Mouse (Mus musculus) forebrain, embryonic 14.5 days (tissue): ENCODE measurements around the gene Ptprh. TPM values are rescaled to one million over a fixed set of nuclear protein-coding genes. Genes with fewer than 3 reads are reported as not detected.

ENCODE experiments used
- ATAC-seq: fragments of 200-750 bp; cut with Nextera tagmentation; 2 replicates; pipeline ENCODE4 v1.8.0; 2017; ENCODE audit warnings: mild to moderate bottlenecking, moderate library complexity
- DNase-seq: peaks from one replicate; pipeline ENCODE4 v3.0.0-alpha.2; 2015; ENCODE audit warnings: low spot score
- H3K27ac ChIP-seq: fragments of 300-500 bp; sonication (generic); 2 replicates; pipeline ENCODE4 v1.5.1; 2014; ENCODE audit warnings: low read depth, mild to moderate bottlenecking, control low read depth, low read length, moderate library complexity
- H3K27me3 ChIP-seq: fragments of 300-500 bp; sonication (generic); replicated peaks from 2 replicates; pipeline ENCODE4 v1.6.1; 2014; ENCODE audit warnings: low read length, control low read depth, mixed read lengths; ENCODE audit not compliant: control insufficient read depth, insufficient read depth
- H3K36me3 ChIP-seq: fragments of 300-500 bp; sonication (generic); 2 replicates; pipeline ENCODE4 v1.6.1; 2014; ENCODE audit warnings: low read length, control low read depth; ENCODE audit not compliant: control insufficient read depth, insufficient read depth
- H3K4me1 ChIP-seq: fragments of 300-500 bp; sonication (generic); 2 replicates; pipeline ENCODE4 v1.6.1; 2014; ENCODE audit warnings: antibody characterized with exemption, low read length, control low read depth; ENCODE audit not compliant: control insufficient read depth, insufficient read depth
- H3K4me2 ChIP-seq: fragments of 300-500 bp; sonication (generic); 2 replicates; pipeline ENCODE4 v1.6.1; 2014; ENCODE audit warnings: mild to moderate bottlenecking, control low read depth, low read length
- H3K4me3 ChIP-seq: fragments of 300-500 bp; sonication (generic); 2 replicates; pipeline ENCODE4 v1.5.1; 2014; ENCODE audit warnings: low read depth, low read length, control low read depth
- H3K9ac ChIP-seq: fragments of 300-500 bp; sonication (generic); 2 replicates; pipeline ENCODE4 v1.6.1; 2014; ENCODE audit warnings: mild to moderate bottlenecking, low read length, control low read depth, moderate library complexity
- H3K9me3 ChIP-seq: fragments of 300-500 bp; sonication (generic); replicated peaks from 2 replicates; pipeline ENCODE4 v1.6.1; 2016; ENCODE audit warnings: low read length, control low read depth, mixed read lengths; ENCODE audit not compliant: control insufficient read depth
- WGBS: fragments of 180-500 bp; shearing (Covaris S2); extraction: QIAGEN DNeasy Blood & Tissue Kit; methylation state at CpG from one replicate; pipeline ENCODE4 v1.1.7; 2014; 5-methylcytosine and 5-hydroxymethylcytosine counted together
- polyA plus RNA-seq: library from polyadenylated mRNA; unstranded; fragments of >200 nt; fragmentation: Nextera tagmentation; extraction: Ambion mirVana; gene quantifications from 2 replicates; pipeline ENCODE4 v1.2.1, GENCODE M21; 2014

Gene Ptprh
- polyA plus RNA-seq, 1 experiment from 2014 or later: not detected

DNA sequence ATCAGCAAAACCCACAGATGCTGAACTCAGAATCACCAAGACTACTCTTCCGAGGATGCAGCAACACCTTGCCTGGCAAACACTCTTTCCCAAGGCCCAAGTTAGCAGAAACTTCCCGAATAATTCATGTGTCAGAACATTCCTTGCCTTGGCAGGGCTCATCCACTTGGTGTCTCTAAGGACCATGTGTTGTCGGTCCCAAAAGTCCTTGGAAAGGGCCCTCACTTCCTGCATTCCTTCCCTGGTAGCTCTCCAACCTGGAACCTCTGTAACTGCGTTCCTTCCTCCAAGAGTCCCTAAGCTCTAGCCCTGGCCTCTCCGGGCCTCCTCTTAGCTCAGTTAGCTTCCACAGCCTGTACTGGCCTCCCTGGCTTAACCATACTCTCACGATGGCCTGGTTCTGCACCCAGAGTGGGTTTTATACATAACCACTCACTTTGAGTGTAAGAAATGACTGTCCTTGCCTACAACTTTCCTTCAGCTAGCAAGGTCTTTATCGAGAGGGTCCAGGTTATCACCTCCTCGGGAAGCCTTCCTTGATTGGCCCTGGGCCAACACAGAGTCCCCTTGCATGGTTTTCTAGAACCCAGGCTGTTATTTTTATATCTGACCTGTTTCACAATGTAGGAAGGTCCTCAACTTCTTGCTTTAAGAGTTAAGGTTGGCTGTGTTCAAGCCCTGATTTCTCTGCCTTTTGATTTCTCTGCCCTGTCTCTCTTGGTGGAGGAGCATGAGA, 92.2 kb downstream of the Ptprh start:
- 80% methylated on average over 8 of the region's 8 CpGs for WGBS
- Histone ChIP-seq H3K27me3 (no peaks in the 10 kb centered on the region), H3K9me3 (no peaks in the 10 kb centered on the region), H3K4me3 (no peak overlapping the region), H3K4me2 (no peak overlapping the region), H3K27ac (no peak overlapping the region), H3K4me1 (no peaks in the 10 kb centered on the region), H3K9ac (no peak overlapping the region), H3K36me3 (no peaks in the 10 kb centered on the region)
- DNase-seq (no peak), ATAC-seq (no peak)

GRCm38 (mm10) chr7:4509863-4510608, 93.8 kb downstream of the Ptprh start:
- Histone ChIP-seq H3K27me3 (no peaks in the 10 kb centered on the region), H3K4me3 (no peak overlapping the region), H3K27ac (no peak overlapping the region), H3K9ac (no peak overlapping the region), H3K9me3 (no peaks in the 10 kb centered on the region), H3K36me3 (no peaks in the 10 kb centered on the region), H3K4me2 (no peak overlapping the region), H3K4me1 (no peaks in the 10 kb centered on the region)
- ATAC-seq: peak; percentile 74
- WGBS: 16% methylated on average over 24 of the region's 24 CpGs
- DNase-seq: peak; percentile 82

- H3K4me1 ChIP-seq: no peaks in the 10 kb centered on the region
- no peaks in the 10 kb centered on the region for H3K36me3 ChIP-seq
- no peaks in the 10 kb centered on the region for H3K27me3 ChIP-seq
- H3K9me3 ChIP-seq: no peaks in the 10 kb centered on the region
- H3K4me2 ChIP-seq: no peak overlapping the region
- no peak overlapping the region for H3K27ac ChIP-seq
- no peak for DNase-seq
- 91% methylated on average over 8 of the region's 8 CpGs for WGBS
- ATAC-seq: no peak
- no peak overlapping the region for H3K9ac ChIP-seq
- no peak overlapping the region for H3K4me3 ChIP-seq
Observed at GRCm38 (mm10) chr7:4508739-4509116, 95.1 kb downstream of the Ptprh start.

GRCm38 (mm10) chr7:4508062-4508738, 95.6 kb downstream of the Ptprh start:
- Histone ChIP-seq H3K27me3 (no peaks in the 10 kb centered on the region), H3K4me3 (no peak overlapping the region), H3K9ac (no peak overlapping the region), H3K4me2 (no peak overlapping the region), H3K36me3 (no peaks in the 10 kb centered on the region), H3K27ac (no peak overlapping the region), H3K9me3 (no peaks in the 10 kb centered on the region), H3K4me1 (no peaks in the 10 kb centered on the region)
- WGBS: 87% methylated on average over 24 of the region's 32 CpGs
- no peak for ATAC-seq
- no peak for DNase-seq

DNA sequence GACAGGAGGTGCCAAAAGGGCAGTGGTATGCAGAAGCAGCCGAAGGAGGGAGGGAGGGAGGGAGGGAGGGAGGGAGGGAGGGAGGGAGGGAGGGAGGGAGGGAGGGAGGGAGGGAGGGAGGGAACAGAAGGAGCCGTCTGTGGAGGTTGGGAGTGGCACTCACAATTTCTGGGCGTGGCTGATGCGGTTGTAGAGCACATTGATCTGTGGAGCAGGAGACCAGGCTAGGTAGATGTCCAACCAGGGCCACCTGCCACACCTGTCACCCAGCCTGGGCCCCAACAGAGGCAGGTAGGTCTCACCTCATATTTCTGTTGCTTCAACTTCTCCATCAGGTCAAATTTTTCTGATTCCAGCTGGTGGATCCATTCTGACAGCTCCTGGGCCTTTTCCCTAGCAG, 96.6 kb downstream of the Ptprh start:
- Histone ChIP-seq H3K4me1 (peaks cover 2% of the 10 kb centered on the region; the same call in 1 of the 2 replicates), H3K36me3 (no peaks in the 10 kb centered on the region), H3K27ac (no peak overlapping the region), H3K27me3 (no peaks in the 10 kb centered on the region), H3K4me3 (no peak overlapping the region), H3K9ac (no peak overlapping the region), H3K4me2 (no peak overlapping the region), H3K9me3 (no peaks in the 10 kb centered on the region)
- 63% methylated on average over 3 of the region's 4 CpGs for WGBS
- DNase-seq: no peak
- no peak for ATAC-seq

GRCm38 (mm10) chr7:4504646-4505435, 99.0 kb downstream of the Ptprh start:
- Histone ChIP-seq H3K27ac (no peak overlapping the region), H3K4me2 (no peak overlapping the region), H3K9ac (no peak overlapping the region), H3K36me3 (no peaks in the 10 kb centered on the region), H3K4me3 (no peak overlapping the region), H3K27me3 (no peaks in the 10 kb centered on the region), H3K9me3 (no peaks in the 10 kb centered on the region), H3K4me1 (peaks cover 12% of the 10 kb centered on the region)
- whole genome bisulfite sequencing: 69% methylated on average over 11 of the region's 11 CpGs
- DNase-seq (no peak), ATAC-seq (no peak)

DNA sequence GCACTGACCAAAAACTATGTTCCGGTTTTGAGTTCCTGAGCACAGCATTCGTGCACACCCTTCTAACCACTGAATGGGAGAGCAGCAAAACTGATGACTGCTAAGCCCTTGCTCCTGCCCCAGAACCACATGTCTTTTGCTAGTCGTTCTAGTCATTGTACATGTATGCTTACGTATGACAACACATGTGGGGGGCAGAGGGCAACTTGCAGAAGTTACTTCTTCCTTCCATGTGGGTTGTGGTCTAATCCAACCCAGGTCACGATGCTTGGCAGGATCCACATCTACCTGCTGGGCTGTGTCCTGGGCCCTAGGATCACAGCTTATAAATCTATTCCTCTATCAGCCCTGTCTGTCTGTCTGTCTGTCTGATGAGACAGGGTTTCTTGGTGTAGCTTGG, 100.0 kb downstream of the Ptprh start:
- Histone ChIP-seq H3K27ac (no peak overlapping the region), H3K36me3 (0 out of 2 replicates have a peak, but pooled peaks cover 2% of the 10 kb centered on the region), H3K9ac (no peak overlapping the region), H3K4me3 (no peak overlapping the region), H3K9me3 (no peaks in the 10 kb centered on the region), H3K4me1 (peaks cover 21% of the 10 kb centered on the region), H3K4me2 (no peak overlapping the region), H3K27me3 (no peaks in the 10 kb centered on the region)
- DNase-seq (no peak), ATAC-seq (no peak)
- 80% methylated on average over 5 of the region's 5 CpGs for WGBS

- Histone ChIP-seq H3K4me1 (peaks cover 29% of the 10 kb centered on the region), H3K36me3 (0 out of 2 replicates have a peak, but pooled peaks cover 2% of the 10 kb centered on the region), H3K27me3 (no peaks in the 10 kb centered on the region), H3K9me3 (no peaks in the 10 kb centered on the region), H3K27ac (no peak overlapping the region), H3K4me2 (no peak overlapping the region), H3K9ac (no peak overlapping the region), H3K4me3 (no peak overlapping the region)
- DNase-seq (no peak), ATAC-seq (no peak)
- 71% methylated on average over 4 of the region's 4 CpGs for WGBS
Observed at GRCm38 (mm10) chr7:4503100-4503499, 100.7 kb downstream of the Ptprh start.
